Mouse (Mus musculus): ENCODE measurements at regions not wholly inside any gene's neighbourhood (a gene's known extent, or its start where the extent isn't known, plus 50 kb on each side); places are given as distances from the start of the nearest gene placed in this dataset.

DNA sequence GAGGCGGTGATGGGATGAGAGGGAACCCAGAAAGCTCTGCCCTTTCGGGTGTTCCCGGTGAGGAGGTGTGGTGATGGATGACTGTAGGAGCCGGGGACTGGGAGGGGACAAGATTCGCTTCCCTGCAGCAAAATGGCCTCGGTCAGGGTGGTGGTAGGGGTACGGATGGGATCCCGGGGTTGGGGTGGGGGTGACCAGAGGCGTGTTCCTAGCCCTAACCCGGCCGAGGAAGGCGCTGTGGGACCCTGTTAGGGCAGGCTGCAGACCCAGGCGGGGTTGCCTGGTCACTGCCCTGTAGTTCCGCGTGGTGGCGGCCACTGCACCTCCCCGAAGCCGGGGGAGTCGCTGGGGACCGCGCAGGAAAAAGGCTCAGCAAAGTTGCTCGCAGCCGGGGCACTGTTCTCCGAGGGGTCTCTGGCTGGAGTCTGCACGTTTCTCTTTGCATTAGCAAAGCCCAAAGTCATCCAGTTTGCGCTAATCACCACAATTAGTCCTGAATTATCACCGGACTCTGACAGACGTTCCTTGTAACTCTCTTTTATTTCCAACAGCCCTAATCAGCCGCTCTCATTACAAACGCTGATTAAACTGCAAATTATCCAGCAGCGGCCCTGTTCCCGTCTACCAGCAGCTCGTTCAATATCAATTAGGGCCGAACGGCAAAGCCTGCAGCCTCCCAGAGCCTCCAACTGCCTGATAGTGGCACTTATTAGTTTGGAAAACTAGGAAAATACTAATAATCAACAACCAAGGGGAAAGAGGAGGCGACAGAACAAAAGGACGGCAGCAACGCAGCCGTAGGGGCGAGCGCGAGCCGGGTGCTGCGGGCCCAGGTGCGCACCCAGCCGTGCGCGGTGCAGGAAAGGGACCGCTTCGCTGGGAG, 78.8 kb upstream of the Tbca start:
- peak in 1 of 2 experiments; percentile 7 for DNase-seq

DNA sequence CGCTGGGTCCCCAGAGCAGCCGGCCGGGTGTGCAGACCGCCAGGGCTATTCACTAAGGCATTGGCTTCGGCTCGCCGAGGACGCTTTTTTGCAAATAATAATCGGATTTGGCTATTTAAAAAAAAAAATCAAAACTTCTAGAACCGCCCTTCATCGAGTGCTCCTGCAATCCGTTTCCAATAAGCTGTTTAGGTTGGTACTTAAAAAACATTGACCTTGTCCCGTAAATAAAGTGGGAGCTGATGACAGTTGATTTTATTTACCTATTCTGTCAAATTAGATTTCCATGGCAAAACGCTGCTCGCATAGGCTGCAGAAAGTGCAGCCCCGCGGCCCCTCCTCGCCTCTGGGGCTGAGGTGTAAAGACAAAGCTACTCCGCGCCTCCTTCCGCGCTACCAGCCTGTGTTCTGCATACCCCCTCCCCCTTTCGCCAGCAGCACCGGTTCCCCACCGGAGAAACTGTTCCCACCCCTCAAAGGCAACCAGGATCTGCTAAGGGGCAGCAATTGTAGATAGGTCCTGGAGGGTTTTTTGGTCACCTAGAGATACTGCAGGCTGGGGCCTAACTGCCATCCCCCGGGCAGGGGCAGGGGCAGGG, 78.0 kb upstream of the Tbca start:
- DNase-seq = no peak

DNA sequence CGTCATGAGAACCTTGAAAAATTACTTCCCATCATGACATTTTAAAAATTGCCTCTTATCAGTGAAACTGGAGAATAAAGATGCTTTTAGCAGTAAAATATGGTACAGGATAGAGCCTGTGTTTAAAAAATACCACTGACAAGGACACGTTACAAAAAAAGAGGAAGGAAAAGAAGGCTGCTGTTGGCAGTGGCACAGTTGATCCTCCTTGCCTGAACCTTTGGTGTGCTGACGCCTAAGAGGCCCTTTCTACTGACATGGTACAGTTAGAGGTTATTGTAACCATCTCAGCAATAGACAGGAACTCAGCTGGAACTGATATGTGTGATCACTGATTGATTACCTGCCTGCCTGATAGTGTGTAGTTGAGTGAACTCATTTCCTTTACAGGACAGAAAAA, 75.3 kb upstream of the Tbca start:
- no peak for DNase-seq

DNA sequence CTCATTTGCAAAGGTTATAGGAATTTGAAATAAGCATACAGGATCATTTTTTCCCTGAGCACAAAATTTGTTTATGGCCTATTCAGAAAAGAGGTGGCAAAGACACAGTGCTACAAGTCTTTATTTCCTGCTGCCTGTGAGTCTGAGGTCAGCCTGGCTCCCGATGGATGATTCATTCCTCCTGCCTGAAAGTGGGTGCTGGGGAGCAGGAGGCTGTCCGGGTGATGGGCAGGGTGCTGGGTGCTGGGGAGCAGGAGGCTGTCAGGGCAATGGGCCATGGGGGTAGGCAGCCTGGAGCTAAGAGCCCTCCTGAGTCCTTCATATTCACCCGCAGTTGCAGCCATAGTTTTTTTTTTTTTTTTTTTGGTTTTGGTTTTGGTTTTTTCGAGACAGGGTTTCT, 67.1 kb upstream of the Tbca start:
- no peak for DNase-seq
